Mouse (Mus musculus) kidney, adult 2 months (tissue): Measurements from ENCODE around the gene Marveld3. TPM values are rescaled to one million over a fixed set of nuclear protein-coding genes. Genes with fewer than 3 reads are reported as not detected.

Experiments used
- DNase-seq: peaks from one replicate; pipeline ENCODE4 v3.0.0; 2021
- H3K27ac ChIP-seq: fragments of 200-500 bp; 2 replicates; pipeline ENCODE4 v1.5.1; 2012; ENCODE audit warnings: low read depth, low read length, control low read depth, inconsistent platforms; ENCODE audit not compliant: insufficient read depth
- H3K27me3 ChIP-seq: fragments of 200-500 bp; replicated peaks from 2 replicates; pipeline ENCODE4 v1.6.1; 2012; ENCODE audit warnings: mild to moderate bottlenecking, moderate library complexity, low read length, inconsistent platforms; ENCODE audit not compliant: control insufficient read depth, insufficient read depth
- H3K36me3 ChIP-seq: fragments of 200-500 bp; 2 replicates; pipeline ENCODE4 v1.6.1; 2012; ENCODE audit warnings: mild to moderate bottlenecking, moderate library complexity, low read length, inconsistent platforms; ENCODE audit not compliant: control insufficient read depth, insufficient read depth
- H3K4me1 ChIP-seq: fragments of 200-500 bp; 2 replicates; pipeline ENCODE4 v1.6.1; 2011; ENCODE audit warnings: low read length; ENCODE audit not compliant: control insufficient read depth, insufficient read depth
- H3K4me3 ChIP-seq: fragments of 200-500 bp; 2 replicates; pipeline ENCODE4 v1.5.1; 2011; ENCODE audit warnings: mild to moderate bottlenecking, low read depth, low read length, control low read depth; ENCODE audit not compliant: insufficient read depth
- CTCF ChIP-seq: fragments of 200-500 bp; conservative IDR thresholded peaks from 2 replicates; pipeline ENCODE4 v1.5.1; 2011; ENCODE audit warnings: low read depth, mild to moderate bottlenecking, control low read depth, low read length, moderate library complexity, mixed read lengths; ENCODE audit not compliant: insufficient read depth, insufficient read length
- POLR2A ChIP-seq: fragments of 200-500 bp; IDR thresholded peaks from one replicate; pipeline ENCODE4 v1.6.1; 2011; ENCODE audit warnings: low read depth, low read length, control low read depth
- WGBS: fragments of 180-500 bp; shearing (Covaris S2); methylation state at CpG from one replicate; pipeline ENCODE4 v1.1.7; 2018; 5-methylcytosine and 5-hydroxymethylcytosine counted together
- polyA plus RNA-seq: library from polyadenylated mRNA; depleted of rRNA; stranded (reverse); fragments of >200 nt; gene quantifications from 2 replicates; pipeline ENCODE4 v1.2.3, GENCODE M21; 2012

Marveld3 gene
- polyA plus RNA-seq, 1 experiment = 10.8 TPM

DNA sequence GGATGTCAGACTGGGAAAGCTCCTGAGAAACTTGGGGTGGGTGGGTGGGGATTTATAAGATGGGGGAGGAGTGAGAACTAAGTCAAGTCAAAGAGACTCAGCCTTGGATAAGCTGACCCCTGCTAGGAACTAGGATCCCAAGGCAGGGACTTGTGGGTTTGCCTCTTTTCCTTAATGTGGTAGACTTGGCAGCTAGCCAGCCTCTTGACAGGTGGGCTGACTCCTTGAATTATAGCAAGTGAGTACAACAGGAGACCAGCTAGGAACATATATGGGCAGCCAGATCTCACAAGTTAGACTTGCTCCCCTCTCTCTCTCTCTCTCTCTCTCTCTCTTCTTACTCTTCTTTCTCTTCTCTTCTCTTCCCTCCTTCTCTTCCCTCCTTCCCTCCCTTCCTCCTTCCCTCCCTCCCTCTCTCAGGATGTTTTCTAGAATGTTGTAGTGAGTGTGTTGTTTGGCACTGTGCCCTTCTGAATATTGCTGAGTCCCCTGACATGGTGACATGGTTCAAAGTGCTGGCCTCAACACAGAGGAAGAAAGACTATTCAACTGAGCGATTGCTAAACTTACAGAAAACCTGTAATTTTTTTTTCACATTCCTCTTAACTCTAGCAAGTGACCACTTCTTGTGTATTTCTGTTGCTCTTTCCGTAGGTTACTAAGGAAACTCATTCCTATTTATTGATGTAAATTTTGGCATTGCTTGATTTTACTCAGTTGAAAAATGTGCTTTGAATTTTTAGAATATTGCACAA is 20.2 kb downstream of the Marveld3 start:
- H3K27me3 ChIP-seq = no peaks in the 10 kb centered on the region
- WGBS = 45% methylated on average over 2 of the region's 2 CpGs
- no peak for DNase-seq
- TF ChIP-seq POLR2A (no peak), CTCF (no peak)
- peaks cover 18% of the 10 kb centered on the region for H3K4me1 ChIP-seq
- no peaks in the 10 kb centered on the region for H3K36me3 ChIP-seq
- H3K4me3 ChIP-seq = no peak overlapping the region
- H3K27ac ChIP-seq = no peak overlapping the region

DNA sequence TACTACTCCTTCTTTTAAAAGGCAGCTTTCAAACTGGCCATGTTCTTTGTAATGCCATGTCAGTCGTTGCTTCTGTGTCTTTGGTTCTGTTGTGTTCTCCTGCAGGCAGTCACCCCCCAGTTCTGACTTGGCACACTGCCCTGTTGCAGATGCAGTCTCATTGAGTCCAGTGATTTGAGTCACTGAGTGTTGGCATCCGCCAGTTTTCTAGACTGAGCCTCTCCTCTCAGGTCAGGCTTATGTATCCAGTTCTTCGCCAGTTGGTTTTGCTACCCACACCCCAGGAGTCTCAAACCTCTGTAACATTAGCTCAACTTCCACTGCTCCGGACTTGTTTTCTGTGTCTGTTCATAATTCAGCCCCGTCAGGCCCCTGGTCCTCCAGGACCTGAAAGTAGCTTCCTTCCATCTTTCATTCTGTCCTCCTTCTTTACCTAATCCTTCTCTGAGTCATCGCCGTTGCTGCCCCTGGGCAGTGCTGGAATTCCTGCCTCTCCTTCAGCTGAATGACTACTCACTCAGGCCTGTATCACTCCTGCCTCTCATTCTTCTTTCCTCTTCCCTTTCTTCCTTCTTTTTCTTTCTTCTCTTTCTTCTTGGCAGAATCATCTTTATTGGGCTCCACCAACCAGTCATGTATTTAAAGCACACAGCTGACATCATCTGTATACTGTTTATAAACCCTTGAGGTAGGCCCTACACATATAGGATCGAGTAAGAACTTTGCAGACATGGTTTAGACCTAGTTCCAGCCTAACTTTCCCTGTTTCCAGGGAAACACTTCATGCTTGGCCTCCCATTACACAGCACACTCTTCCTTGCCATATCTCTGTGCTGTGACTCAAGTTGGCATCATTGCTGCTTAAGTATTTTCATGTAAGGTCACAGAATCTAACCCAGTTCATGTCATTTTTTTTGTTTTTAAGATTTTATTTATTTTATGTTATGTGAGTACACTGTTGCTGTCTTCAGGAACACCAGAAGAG is 41.3 kb downstream of the Marveld3 start:
- DNase-seq = no peak

DNA sequence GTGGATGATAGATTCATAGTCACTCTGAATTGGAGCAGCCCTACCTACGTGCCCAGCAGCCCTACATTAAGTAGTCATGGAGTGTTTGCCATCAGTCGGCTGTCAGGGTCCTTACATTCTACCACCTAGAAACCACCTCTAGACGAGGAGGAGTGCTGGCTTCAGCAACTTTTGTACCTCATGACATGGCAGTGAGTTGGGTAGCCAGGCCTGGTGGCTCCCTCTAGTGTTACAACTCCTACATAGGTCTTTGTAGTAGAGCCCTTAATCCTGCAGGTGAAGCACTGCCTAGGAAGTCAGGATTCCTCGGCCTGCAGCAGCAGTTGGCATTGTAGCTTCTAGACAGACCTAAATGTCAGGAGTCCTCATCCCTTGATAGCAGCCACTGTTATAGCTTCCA is 44.7 kb downstream of the Marveld3 start:
- H3K4me1 ChIP-seq = no peaks in the 10 kb centered on the region
- no peaks in the 10 kb centered on the region for H3K27me3 ChIP-seq
- H3K4me3 ChIP-seq = no peak overlapping the region
- peak; percentile 77 for DNase-seq
- H3K27ac ChIP-seq = no peak overlapping the region
- WGBS = 40% methylated on average over 4 of the region's 4 CpGs
- peaks cover 3% of the 10 kb centered on the region for H3K36me3 ChIP-seq
- TF ChIP-seq POLR2A = no peak
- peak; percentile 91 for TF ChIP-seq CTCF

More for the DNA sequence above, 41.3 kb downstream of the Marveld3 start:
- Histone ChIP-seq H3K36me3 (peaks cover 6% of the 10 kb centered on the region), H3K27me3 (no peaks in the 10 kb centered on the region), H3K4me3 (no peak overlapping the region), H3K4me1 (no peaks in the 10 kb centered on the region), H3K27ac (no peak overlapping the region)
- TF ChIP-seq POLR2A = no peak
- no peak for TF ChIP-seq CTCF
- WGBS = 72% methylated on average over 8 of the region's 8 CpGs

DNA sequence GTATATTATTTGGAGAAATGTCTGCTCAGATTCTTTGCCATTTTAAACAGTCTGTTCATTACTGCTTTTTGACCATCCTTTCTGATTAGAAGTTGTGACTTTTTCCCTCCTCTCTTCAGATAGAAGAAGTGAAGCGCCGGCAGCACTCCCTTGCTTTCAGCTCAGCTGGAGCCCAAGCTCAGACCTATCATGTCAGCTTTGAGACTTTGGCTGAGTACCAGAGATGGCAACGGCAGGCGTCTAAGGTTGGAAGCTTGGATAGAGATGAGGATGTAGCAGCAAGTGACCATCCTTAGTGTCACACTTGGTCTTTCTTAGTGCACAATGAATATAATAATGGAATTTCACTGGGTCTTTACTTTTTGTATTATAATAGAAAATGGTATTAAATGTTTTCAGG is 54.6 kb downstream of the Marveld3 start:
- no peak for TF ChIP-seq CTCF
- no peak for TF ChIP-seq POLR2A
- Histone ChIP-seq H3K4me1 (no peaks in the 10 kb centered on the region), H3K27ac (no peak overlapping the region), H3K4me3 (no peak overlapping the region), H3K36me3 (no peaks in the 10 kb centered on the region; the same call in none of the 2 replicates), H3K27me3 (no peaks in the 10 kb centered on the region)
- no peak for DNase-seq
- 93% methylated on average over 4 of the region's 4 CpGs for WGBS

DNA sequence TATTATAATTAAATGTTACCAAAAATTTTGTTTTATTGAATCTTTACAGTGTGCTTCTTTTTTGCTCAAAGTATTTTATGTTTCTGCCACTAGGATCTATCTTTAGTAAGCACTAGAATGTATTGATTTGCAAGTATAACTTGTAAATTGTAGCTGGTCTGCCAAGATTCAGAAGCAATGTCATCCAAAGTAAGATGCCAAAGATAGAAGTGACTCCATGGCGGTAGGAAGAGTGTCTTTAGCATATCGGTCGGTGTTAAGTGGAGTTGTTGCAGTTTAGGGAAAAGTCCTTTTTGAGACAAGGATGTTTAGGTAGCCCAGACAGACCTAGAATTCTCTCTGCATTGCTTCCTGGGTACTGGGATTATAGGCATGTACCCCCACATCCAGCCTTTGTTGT is 55.1 kb downstream of the Marveld3 start:
- no peak overlapping the region for H3K27ac ChIP-seq
- no peaks in the 10 kb centered on the region for H3K27me3 ChIP-seq
- H3K36me3 ChIP-seq = no peaks in the 10 kb centered on the region; the same call in none of the 2 replicates
- no peak for DNase-seq
- TF ChIP-seq CTCF (no peak), POLR2A (no peak)
- no peak overlapping the region for H3K4me3 ChIP-seq
- no peaks in the 10 kb centered on the region for H3K4me1 ChIP-seq
- WGBS = 94% methylated on average over 3 of the region's 3 CpGs

DNA sequence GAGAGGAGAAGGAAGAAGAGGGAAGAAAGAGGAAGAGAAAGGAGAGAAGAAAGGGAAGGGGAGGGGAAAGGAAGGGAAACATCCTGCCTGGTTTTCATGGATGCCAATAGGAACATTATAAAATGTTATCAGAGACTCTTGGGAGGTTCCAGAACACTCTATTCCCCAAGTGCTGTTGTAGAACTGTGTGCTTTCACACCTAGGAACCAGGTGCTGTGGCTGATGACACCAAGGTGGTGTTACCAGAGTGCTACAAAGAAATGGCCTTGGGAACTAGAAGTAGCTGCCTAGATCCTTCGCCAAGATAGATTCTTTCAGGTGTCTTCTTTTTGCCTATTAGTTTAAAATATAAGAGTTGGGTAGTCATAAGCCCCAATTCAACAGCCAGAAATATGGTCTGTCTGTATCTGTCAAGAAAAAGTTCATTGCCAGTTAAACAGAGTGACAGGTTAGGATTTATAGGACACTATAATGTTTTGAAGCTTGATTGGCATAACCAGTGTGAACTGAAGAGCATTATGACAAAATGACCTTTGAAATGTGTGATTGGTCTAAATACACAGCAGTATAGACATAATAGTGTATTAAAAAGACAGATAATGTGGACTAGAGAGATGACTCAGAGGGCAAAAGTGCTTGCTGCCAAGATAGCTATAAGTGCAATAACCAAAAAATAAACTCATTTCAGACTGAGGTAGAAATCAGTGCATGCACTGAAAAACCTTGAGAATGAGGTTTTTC is 56.9 kb downstream of the Marveld3 start:
- no peak overlapping the region for H3K27ac ChIP-seq
- TF ChIP-seq POLR2A = no peak
- TF ChIP-seq CTCF = no peak
- H3K4me1 ChIP-seq = no peaks in the 10 kb centered on the region
- DNase-seq = no peak
- no peak overlapping the region for H3K4me3 ChIP-seq
- H3K27me3 ChIP-seq = no peaks in the 10 kb centered on the region
- H3K36me3 ChIP-seq = no peaks in the 10 kb centered on the region; the same call in none of the 2 replicates
- WGBS = 88% methylated on average over 1 of the region's 1 CpGs
